Mouse (Mus musculus) B cell, adult (primary cell): Measurements from ENCODE around the gene Tpra1. TPM values are rescaled to one million over a fixed set of nuclear protein-coding genes. Genes with fewer than 3 reads are reported as not detected.

ENCODE experiments used
- total RNA-seq: library from RNA; stranded (reverse); gene quantifications from 4 replicates; pipeline ENCODE4 v1.2.4, GENCODE M21; 2023; ENCODE audit not compliant: inconsistent age

The Tpra1 gene
- 66.5 to 83.4 TPM (median 76.1 TPM) in 4 replicates for total RNA-seq

DNA sequence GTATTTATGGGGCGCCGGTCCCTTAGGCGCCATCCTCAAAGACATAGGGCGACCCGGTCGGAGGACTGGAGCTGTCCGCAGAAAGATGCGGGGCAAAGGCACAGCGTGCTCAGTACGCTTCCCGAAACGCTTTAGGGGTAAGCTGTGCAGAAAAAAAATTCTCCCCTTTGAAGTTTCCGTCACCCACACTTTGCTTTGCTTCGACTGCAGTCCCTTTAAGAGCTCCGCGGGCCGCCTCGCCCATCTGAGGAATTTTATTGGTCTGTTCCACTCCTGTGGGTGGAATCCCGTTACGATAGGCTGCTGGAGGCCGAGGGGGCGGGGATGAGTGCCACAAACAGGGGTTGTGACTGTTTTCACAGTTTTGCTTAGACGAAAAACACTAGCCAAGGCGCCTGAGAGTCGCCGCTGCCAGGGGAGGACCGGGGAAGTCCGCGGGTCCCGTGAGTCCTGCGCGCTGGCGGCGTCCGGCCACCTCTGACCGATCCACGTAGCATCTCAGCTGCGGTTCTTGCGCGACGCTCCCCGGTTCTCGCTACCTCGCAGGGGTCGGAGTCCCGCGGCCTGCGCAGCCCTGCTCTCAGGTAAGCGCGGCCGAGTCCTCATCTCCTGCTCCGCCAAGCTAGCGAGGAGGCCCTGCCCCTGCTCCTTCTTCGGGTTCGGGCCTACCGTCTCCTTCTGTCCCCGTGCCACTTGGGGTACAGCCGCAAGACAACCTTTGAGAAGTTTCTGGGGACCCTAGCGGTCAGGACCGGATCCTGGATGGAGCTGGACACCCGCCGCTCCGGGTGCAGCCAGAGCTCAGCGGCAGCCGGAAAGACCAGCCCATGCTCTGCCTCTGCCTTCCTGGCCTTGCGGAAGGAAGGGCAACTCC lies at the start of gene Tpra1:
TSS of gene Tpra1 (plus strand) at position 305 of the 874 bp plus-strand sequence.

DNA sequence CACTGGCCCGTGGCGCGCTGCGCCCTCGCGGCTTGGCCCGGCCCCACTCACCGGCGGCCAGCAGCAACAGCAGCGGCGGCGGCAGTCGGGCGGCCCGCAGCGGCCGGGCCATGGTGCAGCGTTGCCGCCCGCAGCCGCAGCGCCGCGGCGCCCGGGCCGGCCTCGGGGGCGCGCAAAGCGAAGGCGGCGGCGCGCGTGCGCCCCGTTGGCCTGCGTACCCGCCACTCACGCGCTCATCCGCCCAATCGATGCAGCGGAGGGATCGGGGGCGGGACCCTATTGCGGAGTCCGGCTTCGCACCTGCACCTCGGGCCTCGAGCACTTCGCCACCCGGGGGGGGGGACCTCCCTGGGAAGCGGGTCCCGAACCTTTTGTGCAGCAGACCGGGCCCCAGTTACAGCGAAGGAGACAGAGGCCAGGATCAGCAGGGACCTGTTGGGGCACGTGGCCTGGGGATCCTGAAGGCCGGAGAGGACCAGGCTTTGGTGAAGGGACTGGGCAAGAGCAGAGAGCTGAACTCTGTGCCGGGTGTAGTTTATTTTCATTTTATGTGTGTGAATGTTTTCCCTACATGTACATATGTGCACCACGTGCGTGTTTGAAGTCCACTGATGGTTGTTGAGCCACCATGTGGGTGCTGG lies 27.1 kb upstream of the Tpra1 start, which contains the start of gene Podxl2:
TSS of gene Podxl2 (minus strand) at position 177 of the 641 bp plus-strand sequence.

DNA sequence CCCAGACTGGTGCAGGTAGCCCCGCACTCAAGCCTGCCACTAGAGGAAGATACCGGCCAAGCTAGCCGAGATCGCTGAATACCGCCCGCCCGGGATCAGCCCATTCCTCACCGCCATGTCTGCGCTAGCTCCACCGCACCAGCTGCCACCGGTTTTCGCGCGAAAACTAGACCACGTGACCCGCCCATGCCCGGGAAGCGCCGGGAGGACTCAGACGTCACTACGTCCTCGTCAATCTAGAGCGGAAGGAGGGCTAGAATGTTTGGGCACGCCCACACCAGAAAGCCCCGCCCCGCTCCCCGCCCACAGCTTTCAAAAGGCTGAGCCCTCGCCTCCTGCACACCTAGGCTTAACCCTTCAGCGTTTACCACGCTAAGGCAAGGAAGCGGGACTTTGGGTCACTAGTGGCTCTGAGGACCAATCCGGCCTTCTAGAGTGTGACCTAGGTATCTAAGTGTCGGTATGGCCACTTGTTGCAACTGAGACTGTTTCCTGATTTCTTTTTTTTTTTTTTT lies 3.5 kb upstream of the Tpra1 start, which contains the start of gene Mcm2:
TSS of gene Mcm2 (minus strand) at position 247 of the 515 bp plus-strand sequence.

Other genes with a start within 250 kb of the Tpra1 start
- gene Mgll, start 177.8 kb upstream of the Tpra1 start, total RNA-seq: 1.2 to 2.9 TPM (median 1.9 TPM) in 4 replicates
- 34.3 to 46.8 TPM (median 39.0 TPM) in 4 replicates for gene Abtb1, start 60.3 kb upstream of the Tpra1 start, total RNA-seq
- not detected in 4 replicates for gene Podxl2, start 27.2 kb upstream of the Tpra1 start, total RNA-seq
- gene Mcm2, start 3.5 kb upstream of the Tpra1 start, total RNA-seq: 62.2 to 70.4 TPM (median 64.3 TPM) in 4 replicates